Mouse (Mus musculus): ENCODE measurements at regions not wholly inside any gene's neighbourhood (a gene's known extent, or its start where the extent isn't known, plus 50 kb on each side); places are given as distances from the start of the nearest gene placed in this dataset.

- Histone ChIP-seq H3K9me3 (ENCODE audit: low read length) (no peaks in the 10 kb centered on the region), H3K27me3 (ENCODE audit: insufficient read depth, low read length) (no peaks in the 10 kb centered on the region), H3K36me3 (ENCODE audit: insufficient read depth, low read length) (no peaks in the 10 kb centered on the region), H3K4me3 (replicated peaks; ENCODE audit: low read length) (no peak overlapping the region), H3K4me1 (replicated peaks; ENCODE audit: low read depth, low read length) (no peaks in the 10 kb centered on the region)
- no peak for TF ChIP-seq CTCF (conservative IDR thresholded peaks at IDR 0.05; ENCODE audit: low read length)
- TF ChIP-seq POU5F1 (IDR thresholded peaks at IDR 0.05; ENCODE audit: borderline replicate concordance, low read length) = no peak
- TF ChIP-seq NANOG (IDR thresholded peaks at IDR 0.05; ENCODE audit: borderline replicate concordance, low read length) = no peak
Observed at GRCm38 (mm10) chr9:13963140-13963763, 135.7 kb downstream of the Fam76b start.

- Histone ChIP-seq H3K27me3 (ENCODE audit: insufficient read depth, low read length) (no peaks in the 10 kb centered on the region), H3K4me1 (replicated peaks; ENCODE audit: low read depth, low read length) (no peaks in the 10 kb centered on the region), H3K36me3 (ENCODE audit: insufficient read depth, low read length) (no peaks in the 10 kb centered on the region), H3K4me3 (replicated peaks; ENCODE audit: low read length) (no peak overlapping the region), H3K9me3 (ENCODE audit: low read length) (no peaks in the 10 kb centered on the region)
- TF ChIP-seq CTCF (conservative IDR thresholded peaks at IDR 0.05; ENCODE audit: low read length) = no peak
- TF ChIP-seq NANOG (IDR thresholded peaks at IDR 0.05; ENCODE audit: borderline replicate concordance, low read length) = no peak
- no peak for TF ChIP-seq POU5F1 (IDR thresholded peaks at IDR 0.05; ENCODE audit: borderline replicate concordance, low read length)
Observed at GRCm38 (mm10) chr9:13963796-13964195, 136.3 kb downstream of the Fam76b start.

- no peaks in the 10 kb centered on the region for H3K27me3 ChIP-seq (ENCODE audit: insufficient read depth, low read length)
Observed at GRCm38 (mm10) chr9:13964256-13964655, 136.7 kb downstream of the Fam76b start.

GRCm38 (mm10) chr9:13966212-13966611, 138.7 kb downstream of the Fam76b start:
- no peaks in the 10 kb centered on the region for H3K27me3 ChIP-seq (ENCODE audit: insufficient read depth, low read length)
- no peak for TF ChIP-seq POU5F1 (IDR thresholded peaks at IDR 0.05; ENCODE audit: borderline replicate concordance, low read length)
- TF ChIP-seq NANOG (IDR thresholded peaks at IDR 0.05; ENCODE audit: borderline replicate concordance, low read length) = no peak
- no peak for TF ChIP-seq CTCF (conservative IDR thresholded peaks at IDR 0.05; ENCODE audit: low read length)
- H3K4me1 ChIP-seq (replicated peaks; ENCODE audit: low read depth, low read length) = no peaks in the 10 kb centered on the region
- no peak overlapping the region for H3K4me3 ChIP-seq (replicated peaks; ENCODE audit: low read length)
- no peaks in the 10 kb centered on the region for H3K9me3 ChIP-seq (ENCODE audit: low read length)
- no peaks in the 10 kb centered on the region for H3K36me3 ChIP-seq (ENCODE audit: insufficient read depth, low read length)

More at GRCm38 (mm10) chr9:13964256-13964655, 136.7 kb downstream of the Fam76b start:
- Histone ChIP-seq H3K4me3 (replicated peaks; ENCODE audit: low read length) (no peak overlapping the region), H3K4me1 (replicated peaks; ENCODE audit: low read depth, low read length) (no peaks in the 10 kb centered on the region), H3K9me3 (ENCODE audit: low read length) (no peaks in the 10 kb centered on the region), H3K36me3 (ENCODE audit: insufficient read depth, low read length) (no peaks in the 10 kb centered on the region)
- no peak for TF ChIP-seq CTCF (conservative IDR thresholded peaks at IDR 0.05; ENCODE audit: low read length)
- TF ChIP-seq POU5F1 (IDR thresholded peaks at IDR 0.05; ENCODE audit: borderline replicate concordance, low read length) = no peak
- TF ChIP-seq NANOG (IDR thresholded peaks at IDR 0.05; ENCODE audit: borderline replicate concordance, low read length) = no peak

GRCm38 (mm10) chr9:13969262-13969661, 141.7 kb downstream of the Fam76b start:
- H3K4me3 ChIP-seq (replicated peaks; ENCODE audit: low read length) = no peak overlapping the region

GRCm38 (mm10) chr9:13973600-13973999, 146.1 kb downstream of the Fam76b start:
- no peaks in the 10 kb centered on the region for H3K4me1 ChIP-seq (replicated peaks; ENCODE audit: low read depth, low read length)
- no peak for TF ChIP-seq CTCF (conservative IDR thresholded peaks at IDR 0.05; ENCODE audit: low read length)
- no peak for TF ChIP-seq POU5F1 (IDR thresholded peaks at IDR 0.05; ENCODE audit: borderline replicate concordance, low read length)
- no peak for TF ChIP-seq NANOG (IDR thresholded peaks at IDR 0.05; ENCODE audit: borderline replicate concordance, low read length)
- no peaks in the 10 kb centered on the region for H3K9me3 ChIP-seq (ENCODE audit: low read length)
- H3K27me3 ChIP-seq (ENCODE audit: insufficient read depth, low read length) = no peaks in the 10 kb centered on the region
- H3K36me3 ChIP-seq (ENCODE audit: insufficient read depth, low read length) = no peaks in the 10 kb centered on the region
- H3K4me3 ChIP-seq (replicated peaks; ENCODE audit: low read length) = no peak overlapping the region

More at GRCm38 (mm10) chr9:13969262-13969661, 141.7 kb downstream of the Fam76b start:
- no peaks in the 10 kb centered on the region for H3K36me3 ChIP-seq (ENCODE audit: insufficient read depth, low read length)
- no peaks in the 10 kb centered on the region for H3K4me1 ChIP-seq (replicated peaks; ENCODE audit: low read depth, low read length)
- H3K9me3 ChIP-seq (ENCODE audit: low read length) = no peaks in the 10 kb centered on the region
- TF ChIP-seq CTCF (conservative IDR thresholded peaks at IDR 0.05; ENCODE audit: low read length) = no peak
- H3K27me3 ChIP-seq (ENCODE audit: insufficient read depth, low read length) = no peaks in the 10 kb centered on the region

- no peaks in the 10 kb centered on the region for H3K4me1 ChIP-seq (replicated peaks; ENCODE audit: low read depth, low read length)
- H3K27me3 ChIP-seq (ENCODE audit: insufficient read depth, low read length) = no peaks in the 10 kb centered on the region
- no peaks in the 10 kb centered on the region for H3K9me3 ChIP-seq (ENCODE audit: low read length)
- TF ChIP-seq POU5F1 (IDR thresholded peaks at IDR 0.05; ENCODE audit: borderline replicate concordance, low read length) = no peak
- TF ChIP-seq NANOG (IDR thresholded peaks at IDR 0.05; ENCODE audit: borderline replicate concordance, low read length) = no peak
- no peak for TF ChIP-seq CTCF (conservative IDR thresholded peaks at IDR 0.05; ENCODE audit: low read length)
- no peaks in the 10 kb centered on the region for H3K36me3 ChIP-seq (ENCODE audit: insufficient read depth, low read length)
- H3K4me3 ChIP-seq (replicated peaks; ENCODE audit: low read length) = no peak overlapping the region
Observed at GRCm38 (mm10) chr9:13974870-13975269, 147.4 kb downstream of the Fam76b start.

- Histone ChIP-seq H3K4me3 (replicated peaks; ENCODE audit: low read length) (no peak overlapping the region), H3K27me3 (ENCODE audit: insufficient read depth, low read length) (no peaks in the 10 kb centered on the region), H3K9me3 (ENCODE audit: low read length) (no peaks in the 10 kb centered on the region), H3K4me1 (replicated peaks; ENCODE audit: low read depth, low read length) (no peaks in the 10 kb centered on the region), H3K36me3 (ENCODE audit: insufficient read depth, low read length) (no peaks in the 10 kb centered on the region)
- TF ChIP-seq NANOG (IDR thresholded peaks at IDR 0.05; ENCODE audit: borderline replicate concordance, low read length) = no peak
- TF ChIP-seq POU5F1 (IDR thresholded peaks at IDR 0.05; ENCODE audit: borderline replicate concordance, low read length) = no peak
- no peak for TF ChIP-seq CTCF (conservative IDR thresholded peaks at IDR 0.05; ENCODE audit: low read length)
Observed at GRCm38 (mm10) chr9:13978842-13979241, 151.3 kb downstream of the Fam76b start.

- Histone ChIP-seq H3K9me3 (ENCODE audit: low read length) (peaks cover 18% of the 10 kb centered on the region), H3K36me3 (ENCODE audit: insufficient read depth, low read length) (no peaks in the 10 kb centered on the region)
- TF ChIP-seq CTCF (conservative IDR thresholded peaks at IDR 0.05; ENCODE audit: low read length) = no peak
Observed at GRCm38 (mm10) chr9:13987486-13987885, 160.0 kb downstream of the Fam76b start.

More at GRCm38 (mm10) chr9:13987486-13987885, 160.0 kb downstream of the Fam76b start:
- H3K27me3 ChIP-seq (ENCODE audit: insufficient read depth, low read length) = no peaks in the 10 kb centered on the region
- no peak overlapping the region for H3K4me3 ChIP-seq (replicated peaks; ENCODE audit: low read length)
- H3K4me1 ChIP-seq (replicated peaks; ENCODE audit: low read depth, low read length) = no peaks in the 10 kb centered on the region
